Mouse (Mus musculus) lung, postnatal 0 days (tissue): ENCODE measurements around the gene Ldah.

Experiments used
- CTCF ChIP-seq: IDR thresholded peaks from 2 replicates; pipeline ENCODE4 v1.5.1; 2016; ENCODE audit warnings: antibody characterized with exemption, mild to moderate bottlenecking
- EP300 ChIP-seq: IDR thresholded peaks from 2 replicates; pipeline ENCODE4 v1.6.1; 2016; ENCODE audit warnings: antibody characterized with exemption, mild to moderate bottlenecking, control low read depth

DNA sequence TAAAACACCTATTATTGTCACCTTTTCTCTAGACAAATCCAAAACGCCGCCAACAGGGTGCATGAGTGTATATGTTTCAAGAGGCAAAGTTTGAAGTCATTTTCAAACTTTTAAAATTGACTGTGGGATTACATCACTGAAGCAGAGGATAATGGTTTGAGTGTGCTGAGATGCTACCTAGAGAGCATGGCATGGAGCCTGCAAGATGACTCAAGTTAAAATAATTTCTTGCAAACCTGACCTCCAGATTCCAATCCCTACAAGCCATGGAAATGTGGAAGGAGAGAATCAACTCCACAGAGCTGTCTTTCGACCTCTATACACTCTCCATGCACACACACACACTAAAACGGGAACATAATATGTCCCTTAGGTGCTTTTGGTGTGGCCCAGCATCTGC lies 104.4 kb downstream of the Ldah start:
- TF ChIP-seq CTCF (no peak), EP300 (no peak)
